Mouse (Mus musculus): Measurements from ENCODE around the gene Layn. TPM values are rescaled to one million over a fixed set of nuclear protein-coding genes. Genes with fewer than 3 reads are reported as not detected.
A peak's percentile ranks its signal among the peaks of the same experiment; 100 is the strongest.

Layn gene
- polyA plus RNA-seq, 1 experiment from 2014 or later, result 4.3 TPM

MicroRNA genes within 50 kb of the gene (microRNA counts, 519-probe panel; counts per million panel counts)
- microRNA mmu-miR-34b-3p (2,311 counts per million, percentile 60 among the panel's probes with 10 or more counts), microRNA mmu-miR-34b-5p (2,276 counts per million, percentile 58 among the panel's probes with 10 or more counts), microRNA mmu-miR-34c (3,650 counts per million, percentile 89 among the panel's probes with 10 or more counts)

Other genes with a start within 250 kb of the Layn start
- gene Ppp2r1b, start 231.8 kb downstream of the Layn start, polyA plus RNA-seq (2015; fragmentation: Nextera tagmentation; extraction: Ambion mirVana), result 62.8 and 65.7 TPM in 2 replicates
- 13.0 and 14.6 TPM in 2 replicates for gene Sik2, start 68.0 kb downstream of the Layn start, polyA plus RNA-seq (2015; fragmentation: Nextera tagmentation; extraction: Ambion mirVana)
- gene Btg4, start 16.2 kb downstream of the Layn start, polyA plus RNA-seq (2015; fragmentation: Nextera tagmentation; extraction: Ambion mirVana), result not detected in 2 replicates
- gene 4833427G06Rik, start 25.0 kb upstream of the Layn start, polyA plus RNA-seq (2015; fragmentation: Nextera tagmentation; extraction: Ambion mirVana), result not detected in 2 replicates
- gene Gm32742, start 88.4 kb upstream of the Layn start, polyA plus RNA-seq (2015; fragmentation: Nextera tagmentation; extraction: Ambion mirVana), result 0.01 TPM in 1 of 2 replicates, not detected in the other
- 0.10 and 0.20 TPM in 2 replicates for gene Pou2af1, start 136.6 kb upstream of the Layn start, polyA plus RNA-seq (2015; fragmentation: Nextera tagmentation; extraction: Ambion mirVana)
- 2.1 and 2.6 TPM in 2 replicates for gene Colca2, start 201.5 kb upstream of the Layn start, polyA plus RNA-seq (2015; fragmentation: Nextera tagmentation; extraction: Ambion mirVana)

Measured in intestine, embryonic 15.5 days (tissue).